Mouse (Mus musculus) liver, embryonic 13.5 days (tissue): Measurements from ENCODE around the gene Bcl2l11. TPM values are rescaled to one million over a fixed set of nuclear protein-coding genes. Genes with fewer than 3 reads are reported as not detected.

ENCODE experiments used
- ATAC-seq: fragments of 200-750 bp; cut with Nextera tagmentation; 2 replicates; pipeline ENCODE4 v1.8.0; 2017; ENCODE audit warnings: low read depth, mild to moderate bottlenecking, moderate number of reproducible peaks, moderate library complexity
- DNase-seq: peaks from one replicate; pipeline ENCODE4 v3.0.0; 2022
- H3K27ac ChIP-seq: fragments of 300-500 bp; sonication (generic); 2 replicates; pipeline ENCODE4 v1.5.1; 2015; ENCODE audit warnings: moderate library complexity, mild to moderate bottlenecking, inconsistent platforms
- H3K27me3 ChIP-seq: fragments of 300-500 bp; sonication (generic); 2 replicates; pipeline ENCODE4 v1.6.1; 2015; ENCODE audit warnings: mild to moderate bottlenecking, inconsistent platforms
- H3K36me3 ChIP-seq: fragments of 300-500 bp; sonication (generic); 2 replicates; pipeline ENCODE4 v1.6.1; 2015; ENCODE audit warnings: mild to moderate bottlenecking, inconsistent platforms
- H3K4me1 ChIP-seq: fragments of 300-500 bp; sonication (generic); replicated peaks from 2 replicates; pipeline ENCODE4 v1.6.1; 2015; ENCODE audit warnings: inconsistent platforms
- H3K4me2 ChIP-seq: fragments of 300-500 bp; sonication (generic); 2 replicates; pipeline ENCODE4 v1.6.1; 2015; ENCODE audit warnings: inconsistent platforms, mild to moderate bottlenecking, moderate library complexity
- H3K4me3 ChIP-seq: fragments of 300-500 bp; sonication (generic); replicated peaks from 2 replicates; pipeline ENCODE4 v1.5.1; 2015; ENCODE audit warnings: mild to moderate bottlenecking, inconsistent platforms
- H3K9ac ChIP-seq: fragments of 300-500 bp; sonication (generic); 2 replicates; pipeline ENCODE4 v1.6.1; 2015; ENCODE audit warnings: mild to moderate bottlenecking, inconsistent platforms
- H3K9me3 ChIP-seq: fragments of 300-500 bp; sonication (generic); replicated peaks from 2 replicates; pipeline ENCODE4 v1.6.1; 2016; ENCODE audit warnings: inconsistent platforms
- WGBS: fragments of 180-500 bp; shearing (Covaris S2); methylation state at CpG from one replicate; pipeline ENCODE4 v1.1.7; 2015; ENCODE audit not compliant: insufficient replicate concordance; 5-methylcytosine and 5-hydroxymethylcytosine counted together
- polyA plus RNA-seq: library from polyadenylated mRNA; unstranded; fragments of >200 nt; fragmentation: Nextera tagmentation; extraction: Ambion mirVana; gene quantifications from 2 replicates; pipeline ENCODE4 v1.2.1, GENCODE M21; 2015

Bcl2l11 gene
- polyA plus RNA-seq, 1 experiment from 2014 or later, result 5.1 TPM

- DNase-seq (no peak), ATAC-seq (no peak)
- Histone ChIP-seq H3K36me3 (peaks cover 12% of the 10 kb centered on the region), H3K9ac (no peak overlapping the region), H3K4me1 (peaks cover 58% of the 10 kb centered on the region), H3K9me3 (no peaks in the 10 kb centered on the region), H3K4me2 (no peak overlapping the region), H3K27me3 (no peaks in the 10 kb centered on the region), H3K27ac (no peak overlapping the region), H3K4me3 (no peak overlapping the region)
- 78% methylated on average over 3 of the region's 3 CpGs for WGBS
Measured at GRCm38 (mm10) chr2:128140183-128140582, 14.3 kb downstream of the Bcl2l11 start.

- H3K27ac ChIP-seq, result peak overlapping the region; percentile 64
- ATAC-seq (peak; percentile 90), DNase-seq (no peak)
- peak overlapping the region; percentile 7 for H3K4me2 ChIP-seq
- no peaks in the 10 kb centered on the region for H3K9me3 ChIP-seq
- peaks cover 26% of the 10 kb centered on the region for H3K36me3 ChIP-seq
- peaks cover 63% of the 10 kb centered on the region for H3K4me1 ChIP-seq
- H3K9ac ChIP-seq, result no peak overlapping the region
- H3K4me3 ChIP-seq, result no peak overlapping the region
- no peaks in the 10 kb centered on the region for H3K27me3 ChIP-seq
Measured at GRCm38 (mm10) chr2:128143992-128144391, 18.2 kb downstream of the Bcl2l11 start.

- 0 out of 2 replicates have a peak overlapping the region, but pooled peaks have one; percentile 18 for H3K27ac ChIP-seq
- 67% methylated on average over 3 of the region's 3 CpGs for WGBS
- H3K4me2 ChIP-seq, result no peak overlapping the region
- no peak overlapping the region for H3K9ac ChIP-seq
- no peak overlapping the region for H3K4me3 ChIP-seq
- no peaks in the 10 kb centered on the region for H3K9me3 ChIP-seq
- peaks cover 57% of the 10 kb centered on the region for H3K4me1 ChIP-seq
- ATAC-seq, result no peak
- DNase-seq, result no peak
- H3K27me3 ChIP-seq, result no peaks in the 10 kb centered on the region
- H3K36me3 ChIP-seq, result peaks cover 39% of the 10 kb centered on the region
Measured at GRCm38 (mm10) chr2:128145433-128145832, 19.6 kb downstream of the Bcl2l11 start.

- ATAC-seq (no peak), DNase-seq (no peak)
- Histone ChIP-seq H3K9me3 (no peaks in the 10 kb centered on the region), H3K4me2 (no peak overlapping the region), H3K4me3 (no peak overlapping the region), H3K4me1 (peaks cover 60% of the 10 kb centered on the region), H3K9ac (no peak overlapping the region), H3K27ac (no peak overlapping the region), H3K36me3 (peaks cover 41% of the 10 kb centered on the region), H3K27me3 (no peaks in the 10 kb centered on the region)
- 79% methylated on average over 5 of the region's 5 CpGs for WGBS
Measured at GRCm38 (mm10) chr2:128149596-128149995, 23.8 kb downstream of the Bcl2l11 start.

GRCm38 (mm10) chr2:128152211-128152610 is 26.4 kb downstream of the Bcl2l11 start:
- Histone ChIP-seq H3K9ac (no peak overlapping the region), H3K4me2 (no peak overlapping the region), H3K36me3 (peaks cover 36% of the 10 kb centered on the region), H3K4me3 (no peak overlapping the region), H3K4me1 (peaks cover 62% of the 10 kb centered on the region), H3K27ac (peak overlapping the region; percentile 40; the same call in 1 of the 2 replicates), H3K9me3 (no peaks in the 10 kb centered on the region), H3K27me3 (no peaks in the 10 kb centered on the region)
- ATAC-seq, result no peak
- WGBS, result 51% methylated on average over 9 of the region's 9 CpGs
- no peak for DNase-seq

- Histone ChIP-seq H3K4me2 (no peak overlapping the region), H3K9me3 (no peaks in the 10 kb centered on the region), H3K27me3 (no peaks in the 10 kb centered on the region), H3K9ac (peak overlapping the region; percentile 16; the same call in 1 of the 2 replicates), H3K4me3 (no peak overlapping the region), H3K4me1 (peaks cover 69% of the 10 kb centered on the region), H3K36me3 (peaks cover 29% of the 10 kb centered on the region), H3K27ac (peak overlapping the region; percentile 40)
- ATAC-seq (peak; percentile 45), DNase-seq (peak; percentile 17)
- 56% methylated on average over 16 of the region's 16 CpGs for WGBS
Measured at GRCm38 (mm10) chr2:128152845-128153550, 27.2 kb downstream of the Bcl2l11 start.

- no peaks in the 10 kb centered on the region for H3K9me3 ChIP-seq
- peak overlapping the region; percentile 16; the same call in 1 of the 2 replicates for H3K9ac ChIP-seq
- no peak for DNase-seq
- H3K4me3 ChIP-seq, result no peak overlapping the region
- WGBS, result 57% methylated on average over 11 of the region's 11 CpGs
- peak overlapping the region; percentile 40; the same call in 1 of the 2 replicates for H3K27ac ChIP-seq
- H3K4me2 ChIP-seq, result no peak overlapping the region
- ATAC-seq, result no peak
- no peaks in the 10 kb centered on the region for H3K27me3 ChIP-seq
- peaks cover 73% of the 10 kb centered on the region for H3K4me1 ChIP-seq
- peaks cover 29% of the 10 kb centered on the region for H3K36me3 ChIP-seq
Measured at GRCm38 (mm10) chr2:128153551-128153910, 27.7 kb downstream of the Bcl2l11 start.

GRCm38 (mm10) chr2:128155412-128156066 is 29.7 kb downstream of the Bcl2l11 start:
- peaks cover 28% of the 10 kb centered on the region for H3K36me3 ChIP-seq
- H3K9ac ChIP-seq, result peak overlapping the region; percentile 28; the same call in 1 of the 2 replicates
- DNase-seq, result no peak
- no peaks in the 10 kb centered on the region for H3K9me3 ChIP-seq
- no peak overlapping the region for H3K4me2 ChIP-seq
- H3K27ac ChIP-seq, result peak overlapping the region; percentile 60
- no peaks in the 10 kb centered on the region for H3K27me3 ChIP-seq
- H3K4me1 ChIP-seq, result peaks cover 86% of the 10 kb centered on the region
- WGBS, result 92% methylated on average over 13 of the region's 13 CpGs
- H3K4me3 ChIP-seq, result no peak overlapping the region
- ATAC-seq, result no peak

- Histone ChIP-seq H3K27ac (peak overlapping the region; percentile 60), H3K4me1 (peaks cover 85% of the 10 kb centered on the region), H3K36me3 (peaks cover 26% of the 10 kb centered on the region), H3K4me2 (peak overlapping the region; percentile 48), H3K9ac (peak overlapping the region; percentile 28; the same call in 1 of the 2 replicates), H3K9me3 (no peaks in the 10 kb centered on the region), H3K27me3 (no peaks in the 10 kb centered on the region), H3K4me3 (no peak overlapping the region)
- WGBS, result 65% methylated on average over 5 of the region's 5 CpGs
- ATAC-seq (peak; percentile 13; the same call in 1 of the 2 replicates), DNase-seq (no peak)
Measured at GRCm38 (mm10) chr2:128156067-128156462, 30.2 kb downstream of the Bcl2l11 start.

GRCm38 (mm10) chr2:128156557-128157412 is 30.9 kb downstream of the Bcl2l11 start:
- 30% methylated on average over 12 of the region's 12 CpGs for WGBS
- H3K4me1 ChIP-seq, result peaks cover 78% of the 10 kb centered on the region
- peak overlapping the region; percentile 28 for H3K9ac ChIP-seq

More at GRCm38 (mm10) chr2:128156557-128157412, 30.9 kb downstream of the Bcl2l11 start:
- Histone ChIP-seq H3K4me2 (peak overlapping the region; percentile 48), H3K27me3 (no peaks in the 10 kb centered on the region), H3K4me3 (no peak overlapping the region), H3K27ac (peak overlapping the region; percentile 60), H3K9me3 (no peaks in the 10 kb centered on the region), H3K36me3 (peaks cover 27% of the 10 kb centered on the region)
- peak; percentile 91 for ATAC-seq
- peak; percentile 47 for DNase-seq
